In the genomic region with DNA sequence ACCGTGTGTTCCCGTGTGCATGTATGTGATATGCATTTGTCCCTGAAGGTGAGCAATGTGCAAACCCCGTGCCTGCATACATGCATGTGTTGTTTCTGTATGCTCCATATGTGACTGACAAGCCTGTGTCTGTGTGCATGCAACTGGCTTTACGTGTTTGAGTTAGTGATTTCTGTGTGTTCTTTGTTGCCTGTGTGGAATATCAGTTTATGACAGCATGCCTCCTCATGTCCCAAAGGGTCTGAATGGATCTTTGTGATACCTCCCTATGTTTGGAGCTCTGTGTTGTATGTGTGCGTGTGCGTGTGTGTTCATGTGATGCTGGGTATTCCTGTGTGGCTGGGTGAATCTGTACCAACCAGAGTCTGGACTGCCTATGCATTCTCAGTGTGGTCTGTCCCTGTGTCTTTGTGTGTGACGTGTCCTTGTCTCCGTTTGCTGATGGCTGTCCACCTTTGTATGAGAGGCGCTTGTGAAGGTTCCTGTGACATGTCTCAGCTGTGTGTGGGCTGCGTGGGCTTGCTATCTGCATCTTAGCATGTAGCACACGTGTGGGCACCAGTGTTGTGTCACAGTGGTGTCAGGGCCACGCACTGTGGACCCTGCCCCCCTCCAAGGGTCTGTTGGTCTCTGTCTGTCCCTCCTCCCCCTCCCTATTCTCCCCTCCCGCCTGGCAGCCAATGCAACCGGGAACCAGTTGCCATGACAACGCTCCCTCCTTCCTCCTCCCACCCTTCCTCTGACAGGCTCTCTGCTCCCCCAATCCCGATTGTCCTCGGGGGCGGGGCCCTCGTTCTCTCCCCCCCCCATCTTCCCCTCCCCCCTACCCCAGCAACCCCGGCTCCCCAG, we compare ENCODE assay signal across 8 mouse cellular contexts. TPM values are rescaled to one million over a fixed set of nuclear protein-coding genes. Genes with fewer than 3 reads are reported as not detected.
DNase-seq lines count a peak whose midpoint lies in the region; ATAC-seq lines count a peak whose summit lies in the region.

Gene Sult2b1 (minus strand): TSS at position 146 of the 849 bp plus-strand sequence.

- peak; percentile 67 to 75 for DNase-seq in adrenal gland, adult (ENCODE audit: inconsistent age in 2 of 2, low spot score in 1 of 2)
- no peak for DNase-seq in adrenal gland, postnatal 4 days (ENCODE audit: low spot score in 2 of 2)
- DNase-seq in adrenal gland, postnatal 14 days, result peak; percentile 81
- peak; percentile 93 for DNase-seq in embryonic facial prominence, embryonic 14.5 days (ENCODE audit: low spot score)
- peak; percentile 57 for DNase-seq in induced T-regulatory cell, adult 2 months (ENCODE audit: low read depth)
- DNase-seq in left cerebral cortex, postnatal 25 days (ENCODE audit: low spot score in 2 of 2), result peak; percentile 96 to 97
- DNase-seq in urinary bladder, postnatal 10 days (ENCODE audit: low spot score), result no peak

- 21% methylated on average over 18 of the region's 20 CpGs for WGBS in embryonic facial prominence, embryonic 14.5 days
- WGBS in neural tube, embryonic 13.5 days, result 17% methylated on average over 20 of the region's 20 CpGs

- peaks cover 11% of the 10 kb centered on the region for H3K36me3 ChIP-seq in embryonic facial prominence, embryonic 14.5 days (ENCODE audit: control insufficient read depth, insufficient read depth, low read length)
- H3K36me3 ChIP-seq in neural tube, embryonic 13.5 days, result peaks cover 27% of the 10 kb centered on the region

- peak within 1 kb of the TSS; percentile 74 for H3K4me3 ChIP-seq in embryonic facial prominence, embryonic 14.5 days (ENCODE audit: low read depth, low read length)
- peak within 1 kb of the TSS; percentile 83 for H3K4me3 ChIP-seq in neural tube, embryonic 13.5 days

- H3K9me3 ChIP-seq in embryonic facial prominence, embryonic 14.5 days (ENCODE audit: control insufficient read depth, low read length), result no peaks in the 10 kb centered on the region
- no peaks in the 10 kb centered on the region for H3K9me3 ChIP-seq in neural tube, embryonic 13.5 days

- peak within 1 kb of the TSS; percentile 74 for H3K27ac ChIP-seq in embryonic facial prominence, embryonic 14.5 days (replicated peaks; ENCODE audit: low read depth, low read length)
- H3K27ac ChIP-seq in neural tube, embryonic 13.5 days (replicated peaks), result peak within 1 kb of the TSS; percentile 98

- peak within 1 kb of the TSS; percentile 90 for H3K4me2 ChIP-seq in embryonic facial prominence, embryonic 14.5 days (ENCODE audit: low read depth, low read length)
- H3K4me2 ChIP-seq in neural tube, embryonic 13.5 days, result peak within 1 kb of the TSS; percentile 92

- peak within 1 kb of the TSS; percentile 74 for H3K9ac ChIP-seq in embryonic facial prominence, embryonic 14.5 days (ENCODE audit: low read depth, low read length)
- H3K9ac ChIP-seq in neural tube, embryonic 13.5 days, result peak within 1 kb of the TSS; percentile 97

- intact Hi-C loops in left cerebral cortex, postnatal 25 days (cut with DNase I), result loop anchor here (1.0 to 2.0 kb wide), 2 partner anchors 16 to 42 kb away; no protein-coding TSS in a partner anchor

- H3K4me1 ChIP-seq in embryonic facial prominence, embryonic 14.5 days (ENCODE audit: control insufficient read depth, insufficient read depth, low read length), result peaks cover 19% of the 10 kb centered on the region
- peaks cover 44% of the 10 kb centered on the region for H3K4me1 ChIP-seq in neural tube, embryonic 13.5 days (replicated peaks)

- peak; percentile 45 for ATAC-seq in embryonic facial prominence, embryonic 14.5 days (ENCODE audit: low read depth)
- peak; percentile 68 for ATAC-seq in neural tube, embryonic 13.5 days (ENCODE audit: low read depth)

- no peaks in the 10 kb centered on the region for H3K27me3 ChIP-seq in embryonic facial prominence, embryonic 14.5 days (replicated peaks; ENCODE audit: control insufficient read depth, insufficient read depth, low read length)
- peaks cover 6% of the 10 kb centered on the region for H3K27me3 ChIP-seq in neural tube, embryonic 13.5 days

RNA-seq across cellular contexts. Expression of gene Sult2b1, which starts in this region (rescaled TPM):
- total RNA-seq in adrenal gland, postnatal 4 days (2021), result 1 to 10 TPM in 1 of 2 experiments, under 1 TPM in 1; 0.64 to 1.0 TPM
- total RNA-seq in adrenal gland, postnatal 14 days (2021), result 0.52 and 1.0 TPM in 2 replicates
- 14.2 and 16.3 TPM in 2 replicates for polyA plus RNA-seq in embryonic facial prominence, embryonic 14.5 days (2014; fragmentation: Nextera tagmentation; extraction: Ambion mirVana)
- total RNA-seq in left cerebral cortex, postnatal 25 days (2021), result 10 to 100 TPM in 1 of 2 experiments, 1 to 10 TPM in 1; 8.6 to 12.4 TPM
- polyA plus RNA-seq in neural tube, embryonic 13.5 days (2015; fragmentation: Nextera tagmentation; extraction: Ambion mirVana), result 4.9 and 5.2 TPM in 2 replicates

Comparison
In these comparisons a context has a peak if more than half of its experiments do, and no peak if none do; other contexts are left out.
1. DNase-seq: peak in adrenal gland, adult (2 of 2), adrenal gland, postnatal 14 days (single experiment), embryonic facial prominence, embryonic 14.5 days (single experiment), induced T-regulatory cell, adult 2 months (single experiment) and left cerebral cortex, postnatal 25 days (2 of 2); none in adrenal gland, postnatal 4 days (0 of 2) and urinary bladder, postnatal 10 days (single experiment).